Mouse (Mus musculus) limb, embryonic 14.5 days (tissue): ENCODE measurements at regions not wholly inside any gene's neighbourhood (a gene's known extent, or its start where the extent isn't known, plus 50 kb on each side); places are given as distances from the start of the nearest gene placed in this dataset.
"Not testable (repeated sequence)": the region's sequence is repeated elsewhere in the genome, so short reads cannot be mapped to it uniquely, and the experiment has no call there.

ENCODE experiments used
- ATAC-seq: fragments of 200-750 bp; cut with Nextera tagmentation; 2 replicates; pipeline ENCODE4 v1.8.0; 2017; ENCODE audit warnings: low read depth, moderate number of reproducible peaks, moderate TSS enrichment; ENCODE audit not compliant: low FRiP score
- DNase-seq: peaks from one replicate; pipeline ENCODE4 v3.0.0-alpha.2; 2015; ENCODE audit warnings: low spot score
- H3K27ac ChIP-seq: fragments of 300-500 bp; sonication (generic); replicated peaks from 2 replicates; pipeline ENCODE4 v1.5.1; 2014; ENCODE audit warnings: low read depth, mild to moderate bottlenecking, low read length, moderate library complexity, mixed read lengths
- H3K27me3 ChIP-seq: fragments of 300-500 bp; sonication (generic); 2 replicates; pipeline ENCODE4 v1.6.1; 2014; ENCODE audit warnings: low read length, mixed read lengths; ENCODE audit not compliant: control insufficient read depth, insufficient read depth
- H3K36me3 ChIP-seq: fragments of 300-500 bp; sonication (generic); 2 replicates; pipeline ENCODE4 v1.6.1; 2014; ENCODE audit warnings: mild to moderate bottlenecking, low read length, moderate library complexity, mixed read lengths; ENCODE audit not compliant: control insufficient read depth, insufficient read depth
- H3K4me1 ChIP-seq: fragments of 300-500 bp; sonication (generic); 2 replicates; pipeline ENCODE4 v1.6.1; 2014; ENCODE audit warnings: antibody characterized with exemption, low read length, mixed read lengths; ENCODE audit not compliant: control insufficient read depth, insufficient read depth
- H3K4me2 ChIP-seq: fragments of 300-500 bp; sonication (generic); replicated peaks from 2 replicates; pipeline ENCODE4 v1.6.1; 2014; ENCODE audit warnings: low read depth, mild to moderate bottlenecking, low read length, moderate library complexity; ENCODE audit not compliant: severe bottlenecking
- H3K4me3 ChIP-seq: fragments of 300-500 bp; sonication (generic); replicated peaks from 2 replicates; pipeline ENCODE4 v1.5.1; 2014; ENCODE audit warnings: low read length
- H3K9ac ChIP-seq: fragments of 300-500 bp; sonication (generic); 2 replicates; pipeline ENCODE4 v1.6.1; 2014; ENCODE audit warnings: mild to moderate bottlenecking, low read depth, low read length, moderate library complexity; ENCODE audit not compliant: severe bottlenecking
- H3K9me3 ChIP-seq: fragments of 300-500 bp; sonication (generic); 2 replicates; pipeline ENCODE4 v1.6.1; 2016; ENCODE audit warnings: low read length; ENCODE audit not compliant: control insufficient read depth
- POLR2A ChIP-seq: fragments of 200-500 bp; IDR thresholded peaks from 2 replicates; pipeline ENCODE4 v1.8.0; 2012; ENCODE audit warnings: inconsistent platforms, mild to moderate bottlenecking, moderate library complexity, borderline replicate concordance; ENCODE audit not compliant: insufficient read depth, insufficient read length; ENCODE audit errors: extremely low read depth
- WGBS: fragments of 180-500 bp; shearing (Covaris S2); extraction: QIAGEN DNeasy Blood & Tissue Kit; methylation state at CpG from one replicate; pipeline ENCODE4 v1.1.7; 2014; 5-methylcytosine and 5-hydroxymethylcytosine counted together

- TF ChIP-seq POLR2A: no peak
- no peaks in the 10 kb centered on the region for H3K27me3 ChIP-seq
- H3K36me3 ChIP-seq: no peaks in the 10 kb centered on the region
- H3K27ac ChIP-seq: no peak overlapping the region
- no peak for DNase-seq
- H3K4me1 ChIP-seq: no peaks in the 10 kb centered on the region
- H3K4me3 ChIP-seq: no peak overlapping the region
- 78% methylated on average over 4 of the region's 4 CpGs for WGBS
- no peaks in the 10 kb centered on the region for H3K9me3 ChIP-seq
- no peak overlapping the region for H3K9ac ChIP-seq
- ATAC-seq: no peak
- H3K4me2 ChIP-seq: no peak overlapping the region
Measured at GRCm38 (mm10) chr4:67378632-67379031, 551.2 kb downstream of the Tlr4 start.

GRCm38 (mm10) chr4:67387834-67388233 is 560.5 kb downstream of the Tlr4 start:
- no peaks in the 10 kb centered on the region for H3K27me3 ChIP-seq
- no peaks in the 10 kb centered on the region for H3K36me3 ChIP-seq
- no peak overlapping the region for H3K4me2 ChIP-seq
- DNase-seq (no peak), ATAC-seq (no peak)
- no peak overlapping the region for H3K9ac ChIP-seq
- H3K27ac ChIP-seq: no peak overlapping the region
- no peak overlapping the region for H3K4me3 ChIP-seq
- TF ChIP-seq POLR2A: no peak
- H3K4me1 ChIP-seq: no peaks in the 10 kb centered on the region
- 64% methylated on average over 2 of the region's 2 CpGs for WGBS
- no peaks in the 10 kb centered on the region for H3K9me3 ChIP-seq

- ATAC-seq (no peak), DNase-seq (no peak)
Measured at GRCm38 (mm10) chr4:67402977-67403376, 575.6 kb downstream of the Tlr4 start.

DNA sequence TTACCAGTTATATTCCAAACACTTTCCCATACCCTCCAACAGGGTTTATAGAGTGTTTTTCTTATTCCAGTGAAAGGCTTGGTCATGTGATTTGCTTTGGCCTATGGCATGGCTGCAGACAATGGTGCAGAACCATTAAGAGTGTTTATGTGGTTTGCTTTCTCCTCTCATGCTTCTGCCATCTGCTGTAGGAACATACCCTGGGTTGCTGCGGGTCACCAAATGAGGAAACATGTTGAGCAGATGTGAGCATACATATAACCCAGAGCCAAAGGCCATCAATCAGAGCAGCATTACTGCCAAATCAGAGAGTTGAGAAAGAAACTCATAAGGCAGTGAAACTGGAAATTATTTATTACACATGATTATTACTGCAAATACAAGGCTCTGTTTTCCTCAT is 596.7 kb downstream of the Tlr4 start:
- WGBS: 77% methylated on average over 1 of the region's 1 CpGs
- no peaks in the 10 kb centered on the region for H3K4me1 ChIP-seq

More at GRCm38 (mm10) chr4:67402977-67403376, 575.6 kb downstream of the Tlr4 start:
- Histone ChIP-seq H3K36me3 (no peaks in the 10 kb centered on the region), H3K27me3 (no peaks in the 10 kb centered on the region), H3K27ac (no peak overlapping the region), H3K9ac (no peak overlapping the region), H3K4me2 (no peak overlapping the region), H3K9me3 (no peaks in the 10 kb centered on the region), H3K4me1 (no peaks in the 10 kb centered on the region), H3K4me3 (no peak overlapping the region)
- 84% methylated on average over 4 of the region's 4 CpGs for WGBS
- TF ChIP-seq POLR2A: no peak

DNA sequence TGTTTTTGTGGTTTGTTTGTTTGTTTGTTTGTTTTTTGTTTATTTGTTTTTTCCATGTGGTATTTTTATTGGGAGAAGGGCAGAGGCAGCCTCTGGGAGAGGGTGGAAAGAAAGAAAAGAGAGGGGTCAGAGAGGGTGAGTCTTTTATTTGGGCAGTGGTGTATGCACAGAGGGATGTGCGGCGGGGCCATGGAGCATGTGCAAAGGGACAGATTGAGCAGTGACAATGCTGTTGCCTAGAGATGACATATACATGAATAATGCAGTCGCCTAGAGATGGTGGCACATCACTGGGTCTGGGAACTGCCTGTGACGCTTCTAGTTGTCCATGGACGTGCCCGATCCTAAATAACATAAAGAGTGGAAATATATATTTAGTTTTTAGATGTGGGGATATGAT is 598.3 kb downstream of the Tlr4 start:
- no peak overlapping the region for H3K4me2 ChIP-seq
- H3K27ac ChIP-seq: no peak overlapping the region
- no peak for DNase-seq
- no peaks in the 10 kb centered on the region for H3K9me3 ChIP-seq
- no peaks in the 10 kb centered on the region for H3K36me3 ChIP-seq
- no peaks in the 10 kb centered on the region for H3K27me3 ChIP-seq
- TF ChIP-seq POLR2A: no peak
- ATAC-seq: no peak
- H3K4me3 ChIP-seq: no peak overlapping the region
- no peaks in the 10 kb centered on the region for H3K4me1 ChIP-seq
- no peak overlapping the region for H3K9ac ChIP-seq
- WGBS: 92% methylated on average over 6 of the region's 6 CpGs

More for the DNA sequence above, 596.7 kb downstream of the Tlr4 start:
- no peak overlapping the region for H3K4me2 ChIP-seq
- no peak overlapping the region for H3K9ac ChIP-seq
- no peak for TF ChIP-seq POLR2A
- ATAC-seq (no peak), DNase-seq (peak; percentile 7)
- H3K36me3 ChIP-seq: no peaks in the 10 kb centered on the region
- no peaks in the 10 kb centered on the region for H3K9me3 ChIP-seq
- no peak overlapping the region for H3K4me3 ChIP-seq
- no peak overlapping the region for H3K27ac ChIP-seq
- H3K27me3 ChIP-seq: no peaks in the 10 kb centered on the region

DNA sequence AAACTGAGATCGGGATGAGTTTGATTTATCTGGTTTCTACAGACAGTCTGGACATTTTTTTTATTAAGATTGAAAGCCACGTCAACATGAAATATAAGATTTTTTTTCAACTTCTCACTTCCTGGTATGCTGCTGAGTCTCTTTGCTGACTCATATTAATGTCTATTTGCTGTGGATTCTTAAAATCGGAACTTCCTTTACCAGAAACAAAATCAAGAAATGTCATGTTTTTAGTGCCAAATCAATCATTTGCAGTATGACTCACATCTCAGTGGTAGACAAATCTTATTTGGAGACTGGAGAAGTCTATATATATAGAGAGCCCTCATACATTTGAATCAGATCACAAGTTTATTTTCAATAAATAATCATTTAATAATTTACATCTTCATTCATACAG is 620.5 kb downstream of the Tlr4 start:
- H3K27me3 ChIP-seq: no peaks in the 10 kb centered on the region
- no peaks in the 10 kb centered on the region for H3K36me3 ChIP-seq
- H3K9me3 ChIP-seq: no peaks in the 10 kb centered on the region
- H3K9ac ChIP-seq: no peak overlapping the region
- ATAC-seq: no peak
- DNase-seq: no peak
- no peak overlapping the region for H3K4me3 ChIP-seq
- no peak overlapping the region for H3K27ac ChIP-seq
- 88% methylated on average over 3 of the region's 3 CpGs for WGBS
- no peak for TF ChIP-seq POLR2A
- no peaks in the 10 kb centered on the region for H3K4me1 ChIP-seq
- H3K4me2 ChIP-seq: no peak overlapping the region

DNA sequence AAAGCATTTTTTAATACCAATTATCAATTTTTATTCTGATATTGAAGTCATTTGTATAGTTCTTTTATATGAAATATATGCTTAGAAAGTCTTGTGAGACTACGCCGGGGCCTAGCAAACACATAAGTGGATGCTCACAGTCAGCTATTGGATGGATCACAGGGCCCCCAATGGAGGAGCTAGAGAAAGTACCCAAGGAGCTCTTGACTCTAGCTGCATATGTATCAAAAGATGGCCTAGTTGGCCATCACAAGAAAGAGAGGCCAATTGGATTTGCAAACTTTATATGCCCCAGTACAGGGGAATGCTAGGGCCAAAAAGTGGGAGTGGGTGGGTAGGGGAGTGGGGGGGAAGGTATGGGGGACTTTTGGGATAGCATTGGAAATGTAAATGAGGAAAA is 632.5 kb downstream of the Tlr4 start:
- H3K36me3 ChIP-seq, H3K27me3 ChIP-seq, H3K9me3 ChIP-seq, H3K4me2 ChIP-seq, DNase-seq, H3K27ac ChIP-seq, H3K4me3 ChIP-seq, H3K4me1 ChIP-seq, ATAC-seq, H3K9ac ChIP-seq: not testable (repeated sequence)
- 92% methylated on average over 2 of the region's 2 CpGs for WGBS
